Mouse (Mus musculus) megakaryocyte, embryonic 14.5 days (primary cell): ENCODE data around the gene Plin4.

Experiments used
- FLI1 ChIP-seq: IDR thresholded peaks from 2 replicates; pipeline ENCODE4 v1.6.1; 2012; ENCODE audit warnings: low read length, inconsistent platforms, mixed read lengths
- GATA1 ChIP-seq: IDR thresholded peaks from 3 replicates; pipeline ENCODE4 v1.6.1; 2012; ENCODE audit warnings: mixed read lengths, low read length, inconsistent platforms, borderline replicate concordance

DNA sequence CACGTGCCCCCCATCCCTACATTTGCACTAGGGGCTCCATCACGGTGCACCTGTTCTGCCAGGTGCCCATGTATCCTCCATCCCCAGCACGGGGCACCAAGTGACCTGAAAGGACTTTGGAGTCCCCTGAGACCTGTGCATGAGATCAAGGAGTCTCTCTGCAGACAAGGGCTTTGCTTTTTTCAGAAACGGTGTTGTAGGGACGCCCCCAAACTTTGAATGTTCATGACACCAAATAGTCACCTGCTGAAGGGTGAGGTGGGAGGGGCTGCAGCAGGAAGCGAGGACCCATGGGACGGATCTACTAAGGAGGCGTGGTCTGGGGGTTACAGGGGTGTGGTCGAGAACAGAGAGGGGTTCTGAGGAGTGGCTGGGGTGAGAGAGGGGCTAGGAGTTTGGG lies 38.7 kb upstream of the Plin4 start:
- TF ChIP-seq FLI1 (no peak), GATA1 (no peak)
